Mouse (Mus musculus): ENCODE data around the gene Scn7a.

Scn7a gene

DNA sequence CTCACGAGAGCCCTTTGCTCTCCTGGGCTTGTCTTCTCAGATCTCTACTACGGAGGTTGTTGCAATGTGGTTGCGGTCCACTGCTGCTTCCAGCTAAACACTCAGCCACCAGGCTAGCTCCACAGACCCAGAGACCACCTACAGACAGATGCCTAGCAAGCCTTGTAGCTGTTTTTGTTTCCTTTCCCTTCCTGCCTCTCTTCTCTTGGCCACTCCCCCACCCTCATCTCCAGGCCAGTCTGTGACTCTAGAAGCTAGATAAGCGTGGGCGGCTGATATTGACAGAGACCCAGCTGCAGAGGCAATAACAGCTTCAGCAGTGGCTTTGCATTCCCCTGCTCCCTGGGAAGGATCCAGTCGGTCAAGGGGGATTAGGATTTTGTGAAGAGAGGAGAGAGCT, at the start of gene Scn7a:
TSS of gene Scn7a (minus strand) at position 150 of the 400 bp plus-strand sequence.
- no peak for DNase-seq (ENCODE audit: low spot score)

- DNase-seq (ENCODE audit: low spot score), result no peak
Measured at GRCm38 (mm10) chr2:66827729-66828128, 43.0 kb upstream of the Scn7a start.

DNA sequence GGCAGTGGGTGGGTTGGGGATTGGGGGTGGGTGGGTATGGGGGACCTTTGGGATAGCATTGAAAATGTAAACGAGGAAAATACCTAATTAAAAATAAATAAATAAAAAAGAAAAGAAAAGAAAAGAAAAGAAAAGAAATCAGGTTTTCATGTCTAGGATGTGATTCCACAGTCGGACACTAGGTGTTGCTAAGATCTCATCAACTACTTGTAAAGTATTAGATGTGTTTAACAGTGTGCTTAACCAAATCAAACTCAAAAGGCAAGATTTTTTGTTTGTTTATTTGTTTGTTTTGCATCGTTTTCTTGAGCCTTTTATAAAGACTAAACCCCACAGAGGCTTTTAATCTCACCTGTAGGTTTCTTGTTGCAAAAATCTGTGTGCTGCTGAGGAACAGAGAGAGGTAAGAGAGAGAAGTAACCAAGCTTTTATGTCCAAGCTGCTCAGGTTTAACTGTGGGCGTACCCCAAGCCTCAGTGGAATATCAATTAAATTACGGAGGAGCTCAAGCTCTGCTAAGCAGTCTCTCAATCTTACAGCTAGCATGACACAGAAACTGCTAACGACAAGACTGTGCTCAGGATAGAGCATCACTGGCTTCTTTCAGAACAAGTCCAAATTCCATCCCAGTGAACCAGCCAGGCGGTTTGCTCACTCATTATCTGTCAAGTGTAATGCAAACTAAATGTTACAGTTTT, 35.3 kb upstream of the Scn7a start:
- peak; percentile 20 for DNase-seq (ENCODE audit: low spot score)

DNA sequence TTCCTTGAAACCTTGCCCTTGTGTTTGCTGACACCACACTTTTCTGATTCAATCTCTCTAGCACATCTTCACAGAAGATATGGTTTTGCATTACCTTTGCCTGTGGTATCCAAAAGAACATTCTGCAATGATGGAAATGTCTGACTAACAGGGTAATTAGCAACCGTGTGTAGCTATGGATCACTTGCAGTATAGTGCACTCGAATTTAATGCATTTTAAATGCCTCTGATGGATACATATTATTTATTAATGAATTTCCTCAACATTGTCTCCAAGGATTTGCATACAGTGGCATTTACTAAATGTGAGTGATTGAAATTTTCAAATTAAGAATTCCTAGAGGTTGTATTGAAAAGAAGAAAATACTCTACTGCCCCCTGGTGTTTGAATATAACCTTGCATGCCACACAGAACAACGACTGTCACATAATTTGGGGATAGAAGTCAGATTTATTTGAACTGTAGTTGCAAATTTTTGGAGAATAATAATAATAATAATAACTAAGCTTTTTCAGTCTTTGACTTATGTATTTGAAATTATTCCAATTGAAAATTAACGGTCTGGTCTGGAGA, 15.0 kb upstream of the Scn7a start:
- peak; percentile 34 for DNase-seq (ENCODE audit: low spot score)

- DNase-seq (ENCODE audit: low spot score), result no peak
Measured at GRCm38 (mm10) chr2:66797493-66797892, 12.8 kb upstream of the Scn7a start.

DNA sequence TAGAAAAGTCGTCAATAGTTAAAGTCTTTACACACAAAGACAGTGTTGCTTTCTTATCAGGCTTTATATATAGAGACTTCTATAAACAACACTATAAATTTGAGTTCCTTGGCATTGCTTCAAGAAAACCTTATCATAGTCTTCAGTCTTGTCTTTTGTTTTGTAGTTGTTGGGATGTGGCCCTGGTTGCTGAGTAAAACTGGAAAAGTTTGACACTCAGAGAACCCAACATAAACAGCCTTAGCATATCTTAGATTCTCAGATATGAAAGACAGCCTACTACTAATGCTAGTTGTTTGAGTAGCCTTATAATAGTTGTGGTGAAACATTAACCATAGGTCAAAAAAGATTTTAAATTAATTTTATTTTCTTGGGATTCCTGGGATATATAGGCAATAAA, 6.9 kb upstream of the Scn7a start:
- DNase-seq (ENCODE audit: low spot score), result no peak

- no peak for DNase-seq (ENCODE audit: low spot score)
Measured at GRCm38 (mm10) chr2:66780884-66781283, 3.8 kb downstream of the Scn7a start.

GRCm38 (mm10) chr2:66767980-66768379, 16.7 kb downstream of the Scn7a start:
- no peak for DNase-seq (ENCODE audit: low spot score)

GRCm38 (mm10) chr2:66765170-66765569, 19.5 kb downstream of the Scn7a start:
- no peak for DNase-seq (ENCODE audit: low spot score)

DNA sequence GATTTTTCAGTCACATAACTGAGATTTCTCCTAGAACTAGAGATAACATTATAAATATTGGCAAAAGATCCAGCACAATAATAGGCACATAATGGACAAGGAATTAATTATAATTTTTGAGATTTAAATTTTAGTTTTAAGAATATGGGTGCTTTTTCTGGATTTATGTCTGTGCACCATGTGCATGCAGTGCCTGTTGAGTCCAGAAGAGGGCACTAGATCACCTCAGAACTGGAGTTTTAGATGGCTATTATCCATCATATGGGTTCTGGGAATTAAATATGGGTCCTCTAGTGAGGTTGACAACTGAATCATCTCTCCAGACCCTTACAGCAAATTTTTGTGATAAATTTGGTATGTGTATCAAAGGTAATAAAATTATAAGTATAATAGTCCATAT, 21.8 kb downstream of the Scn7a start:
- no peak for DNase-seq (ENCODE audit: low spot score)

- DNase-seq (ENCODE audit: low spot score), result no peak
Measured at GRCm38 (mm10) chr2:66728002-66728401, 56.7 kb downstream of the Scn7a start.

GRCm38 (mm10) chr2:66727585-66727974, 57.1 kb downstream of the Scn7a start:
- DNase-seq (ENCODE audit: low spot score), result no peak

DNA sequence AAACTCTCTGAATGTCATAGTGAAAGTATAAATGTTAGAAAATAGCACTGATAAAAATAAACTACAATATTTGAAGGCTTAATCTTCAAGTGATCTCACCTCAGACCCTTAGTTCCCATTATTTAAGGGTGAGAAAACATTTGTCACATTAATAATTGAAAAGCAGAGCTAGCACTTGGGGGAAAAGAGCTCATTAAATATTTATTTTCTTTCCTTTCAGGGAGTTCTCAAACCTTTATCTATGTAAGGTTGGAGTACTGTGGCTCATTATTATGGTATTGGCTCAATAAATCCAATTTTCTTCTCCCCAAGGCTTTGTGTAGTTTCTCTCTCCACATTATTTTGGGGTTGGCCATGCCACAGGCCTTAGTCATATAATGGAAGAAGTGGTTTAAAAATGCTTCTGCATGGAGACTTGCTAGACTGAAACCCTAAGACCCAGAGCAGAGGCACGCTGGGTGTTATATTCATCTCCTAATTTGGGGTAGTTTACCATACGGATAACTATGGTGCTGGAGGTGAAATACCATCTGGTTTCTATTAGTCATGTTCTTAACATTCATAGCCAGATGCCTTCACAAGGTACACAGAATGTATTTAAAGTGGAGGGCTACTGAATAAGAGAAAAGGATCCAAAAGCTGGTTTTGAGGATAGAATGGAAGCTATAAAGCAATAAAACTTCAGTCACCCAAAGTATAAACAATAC, 57.7 kb downstream of the Scn7a start:
- DNase-seq (ENCODE audit: low spot score), result peak; percentile 6

DNA sequence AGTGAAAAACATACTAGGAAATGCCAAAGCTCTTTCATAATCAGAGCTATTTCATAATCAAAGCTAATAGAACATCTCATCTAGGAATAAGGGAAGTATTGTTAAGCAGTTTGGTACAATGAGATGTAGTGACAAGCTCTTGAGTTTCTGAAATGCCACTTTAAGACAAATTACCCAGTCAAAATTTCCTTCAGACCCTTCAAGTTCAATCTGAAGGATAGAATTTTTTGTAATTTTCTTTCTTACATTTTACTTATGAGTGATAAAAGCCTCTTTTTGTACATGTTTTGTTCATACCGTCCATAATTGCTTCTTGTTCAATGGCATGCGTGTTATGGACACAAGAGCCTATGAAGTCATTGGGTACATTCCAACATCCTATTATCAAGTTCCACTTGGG, 72.6 kb downstream of the Scn7a start:
- no peak for DNase-seq (ENCODE audit: low spot score)

DNA sequence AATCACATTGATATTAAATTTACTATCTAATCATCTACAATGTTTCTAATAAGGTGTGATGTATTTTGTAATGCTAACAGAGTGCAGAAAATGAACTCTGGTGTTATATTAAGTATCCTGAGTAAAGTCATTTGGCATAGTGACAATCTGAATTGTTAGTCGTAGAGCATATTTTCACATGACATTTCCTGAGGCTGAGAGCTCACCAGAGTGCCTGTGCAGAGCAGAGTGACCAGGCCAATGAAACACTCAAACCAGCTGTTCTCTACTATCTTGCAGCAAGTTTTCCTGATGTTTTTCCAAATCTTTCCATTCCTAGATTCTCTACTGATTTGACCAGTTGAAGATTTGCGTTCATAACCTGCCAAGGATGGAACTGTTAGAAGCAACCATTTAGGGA, 92.4 kb downstream of the Scn7a start:
- no peak for DNase-seq (ENCODE audit: low spot score)

DNA sequence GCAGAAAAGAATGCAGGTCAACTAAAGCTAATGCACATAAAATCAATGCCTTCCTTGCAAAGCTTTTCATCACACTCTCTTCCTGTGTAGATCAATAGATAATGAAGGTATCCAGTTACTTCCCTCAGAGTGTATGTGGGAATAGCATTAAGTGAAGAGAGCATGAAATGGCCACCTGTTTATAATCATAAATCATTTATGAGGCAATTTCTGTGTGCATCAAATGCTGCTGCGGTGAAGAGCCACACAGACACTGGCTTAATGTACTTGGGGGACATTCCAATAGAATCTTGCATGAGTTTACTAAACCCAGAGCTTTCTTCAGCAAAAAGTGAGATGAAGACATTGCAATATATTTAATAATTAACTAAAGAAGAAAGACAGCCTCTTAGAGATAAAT, 122.7 kb downstream of the Scn7a start:
- DNase-seq (ENCODE audit: low spot score), result no peak

DNA sequence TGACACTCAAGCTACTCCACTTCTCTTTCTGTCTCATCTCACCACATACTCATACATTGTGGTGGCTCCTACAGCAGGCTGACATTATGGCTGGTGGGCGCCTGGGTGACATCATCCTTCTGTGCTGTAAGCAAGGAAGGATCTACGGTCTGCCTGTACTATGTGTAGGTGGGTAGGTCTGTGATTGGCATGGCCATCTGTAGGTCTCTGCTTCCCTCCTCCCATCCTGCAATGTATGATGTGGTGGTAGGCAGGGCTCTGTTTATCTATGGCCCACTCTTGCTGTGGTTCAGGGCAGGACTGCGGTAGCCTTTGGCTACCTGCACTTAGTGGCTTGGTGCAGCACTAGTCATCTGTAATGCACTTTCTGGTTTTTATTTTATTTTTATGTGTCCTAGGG, 128.3 kb downstream of the Scn7a start:
- DNase-seq (ENCODE audit: low spot score), result no peak

- no peak for DNase-seq (ENCODE audit: low spot score)
Measured at GRCm38 (mm10) chr2:66655431-66655830, 129.3 kb downstream of the Scn7a start.

DNA sequence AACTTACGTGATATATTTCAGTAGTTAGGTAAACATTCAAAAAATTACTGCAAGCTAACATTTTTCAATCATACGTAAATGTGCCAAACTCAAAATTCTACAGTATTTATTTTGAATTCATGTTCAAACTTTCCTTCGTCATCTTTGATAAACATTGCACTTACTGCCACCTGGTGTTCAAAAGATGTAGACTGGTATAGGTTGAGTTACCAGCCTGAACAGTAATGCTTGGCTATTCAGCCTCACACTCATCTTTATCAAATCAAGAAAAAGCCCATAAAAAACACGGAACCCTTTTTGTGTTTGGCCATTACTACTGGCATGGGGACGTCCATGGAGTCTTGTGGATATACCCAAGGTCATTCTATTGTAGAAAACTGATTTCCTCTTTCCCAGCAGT, 140.3 kb downstream of the Scn7a start:
- peak; percentile 46 for DNase-seq (ENCODE audit: low spot score)

DNA sequence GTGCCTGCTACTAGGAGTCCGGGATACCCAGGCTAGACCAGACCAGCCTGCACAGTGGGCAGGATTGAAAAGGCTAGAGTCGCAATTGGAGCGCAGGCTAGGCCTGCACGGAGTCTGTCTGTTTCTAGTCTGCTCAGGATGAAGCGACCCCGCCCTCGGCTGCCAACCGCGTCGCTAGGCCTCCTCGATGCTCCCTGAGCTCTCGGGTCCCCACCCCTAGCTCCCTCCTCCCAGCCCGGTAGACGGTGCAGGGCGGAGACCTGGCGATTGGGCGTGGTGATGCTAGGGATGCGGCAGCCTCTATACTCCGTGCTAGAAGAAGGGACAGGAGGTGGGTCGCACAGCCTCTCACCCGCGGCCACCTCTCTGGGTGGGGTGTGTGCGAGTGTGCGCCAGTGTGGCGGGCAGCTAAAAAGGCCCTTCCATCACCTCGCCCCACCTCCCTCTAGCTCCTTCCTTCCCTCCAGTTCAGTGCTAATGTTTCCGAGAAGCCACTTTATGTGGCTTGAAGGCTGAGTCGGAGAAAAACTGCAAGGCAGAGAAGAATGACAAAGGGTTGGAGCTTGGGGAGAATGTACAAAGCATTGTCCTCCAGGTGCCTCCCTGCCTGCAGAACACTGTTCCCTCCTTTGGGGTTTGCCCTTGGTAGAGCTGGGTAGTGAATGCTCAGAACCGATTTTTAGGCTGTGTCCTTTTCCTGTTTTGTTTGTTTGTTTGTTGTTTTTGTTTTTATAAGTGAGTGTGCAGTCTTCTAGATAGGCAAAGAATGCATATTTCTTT, 149.9 kb downstream of the Scn7a start, which contains the start of gene Scn9a:
TSS of gene Scn9a (minus strand) at position 383 of the 780 bp plus-strand sequence.
- DNase-seq (ENCODE audit: low spot score), result peak; percentile 4

DNA sequence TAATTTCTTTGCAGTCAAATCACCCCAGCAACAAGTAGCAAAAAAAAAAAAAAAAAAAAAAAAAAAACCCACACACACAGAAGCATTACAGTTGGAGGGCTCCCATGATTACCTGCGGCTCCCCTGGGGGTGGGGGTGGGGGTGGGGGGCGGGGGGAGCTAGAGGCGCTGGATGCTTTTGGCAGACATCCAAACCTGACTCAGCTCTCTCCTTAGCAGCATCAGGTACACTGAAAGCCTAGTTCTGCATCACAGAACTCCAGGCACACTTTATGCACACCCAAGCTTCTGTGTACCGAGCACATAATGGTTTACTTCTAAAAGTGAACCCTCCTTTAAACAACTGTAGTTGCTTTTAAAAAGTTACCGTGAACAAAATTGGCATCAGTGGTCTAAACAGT, 152.0 kb downstream of the Scn7a start:
- no peak for DNase-seq (ENCODE audit: low spot score)

Data from layer of hippocampus, adult 11-12 months (tissue).